ENCODE assay signal across 16 mouse cellular contexts in the genomic region with DNA sequence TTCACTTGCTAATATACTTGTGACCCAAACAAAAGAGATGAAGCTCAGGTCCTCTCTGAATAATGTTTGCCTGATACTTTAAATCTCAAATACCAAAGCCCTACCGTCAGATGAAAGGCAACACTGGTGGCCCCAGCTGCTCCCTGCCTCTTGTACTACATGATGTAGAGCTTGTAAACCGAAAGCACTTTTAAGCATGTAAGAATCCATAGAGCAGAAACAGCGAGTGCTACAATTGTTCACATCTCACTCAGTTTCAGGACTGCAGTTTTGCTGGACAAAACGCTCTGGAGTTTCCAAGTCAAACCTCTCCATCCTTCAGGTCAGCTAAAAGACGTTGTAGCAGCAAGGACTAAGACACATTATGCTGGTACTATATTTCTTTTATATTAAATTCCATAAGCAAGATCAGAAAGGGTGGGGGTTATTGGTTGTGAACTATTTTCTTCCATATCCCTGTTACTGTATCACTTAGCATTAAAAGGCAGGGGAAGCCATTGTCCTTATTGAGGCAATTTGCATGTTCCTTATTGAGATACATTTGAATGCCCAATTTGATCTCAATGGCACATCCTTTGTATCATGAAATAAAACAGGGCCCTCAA.
A peak's percentile ranks its signal among the peaks of the same experiment; 100 is the strongest.
DNase-seq lines count a peak whose midpoint lies in the region; ATAC-seq and TF ChIP-seq lines count a peak whose summit lies in the region.
"Had no signal": no experiment of that assay in that cellular context is flagged by ENCODE, and none has a peak within 500 bp of the region (broad histone marks: within the 10 kb centered on the region; RNA-seq: fewer than 3 reads in every experiment).

No protein-coding gene starts in this region.

- ATAC-seq in kidney, postnatal 0 days (replicated peaks; ENCODE audit: low FRiP score, low read depth), result no peak
- ATAC-seq in forebrain, embryonic 15.5 days (replicated peaks), result peak; percentile 49; the same call in 1 of the 2 replicates
- ATAC-seq in midbrain, embryonic 13.5 days, result peak; percentile 15; the same call in 1 of the 2 replicates

- no peaks in the 10 kb centered on the region for H3K9me3 ChIP-seq in kidney, postnatal 0 days (replicated peaks; ENCODE audit: low read length)
- H3K9me3 ChIP-seq in forebrain, embryonic 15.5 days, result no peaks in the 10 kb centered on the region
- no peaks in the 10 kb centered on the region for H3K9me3 ChIP-seq in midbrain, embryonic 13.5 days
- H3K9me3 ChIP-seq: liver, embryonic 15.5 days had no signal

- TF ChIP-seq CTCF in kidney, postnatal 0 days (IDR thresholded peaks at IDR 0.05; ENCODE audit: low read depth), result no peak

- no peaks in the 10 kb centered on the region for H3K27me3 ChIP-seq in kidney, postnatal 0 days (ENCODE audit: insufficient read depth, low read length)
- H3K27me3 ChIP-seq in forebrain, embryonic 15.5 days, result no peaks in the 10 kb centered on the region
- peaks cover 81% of the 10 kb centered on the region for H3K27me3 ChIP-seq in midbrain, embryonic 13.5 days
- H3K27me3 ChIP-seq: liver, embryonic 15.5 days; megakaryocyte, embryonic 14.5 days had no signal

- no peak overlapping the region for H3K4me2 ChIP-seq in kidney, postnatal 0 days (ENCODE audit: low read length)
- H3K4me2 ChIP-seq in forebrain, embryonic 15.5 days (replicated peaks), result peak overlapping the region; percentile 19; the same call in 1 of the 2 replicates
- H3K4me2 ChIP-seq in midbrain, embryonic 13.5 days (replicated peaks), result peak overlapping the region; percentile 45
- H3K4me2 ChIP-seq: liver, embryonic 15.5 days had no signal

- no peak overlapping the region for H3K4me3 ChIP-seq in kidney, postnatal 0 days (replicated peaks; ENCODE audit: low read depth, low read length)
- no peak overlapping the region for H3K4me3 ChIP-seq in forebrain, embryonic 15.5 days
- no peak overlapping the region for H3K4me3 ChIP-seq in midbrain, embryonic 13.5 days (replicated peaks)
- H3K4me3 ChIP-seq: erythroblast, embryonic 14.5 days; left cerebral cortex, adult 2 months; liver, embryonic 15.5 days; megakaryocyte, embryonic 14.5 days had no signal

- H3K4me1 ChIP-seq in kidney, postnatal 0 days (replicated peaks; ENCODE audit: insufficient read depth, low read length), result peaks cover 3% of the 10 kb centered on the region; the same call in 1 of the 2 replicates
- H3K4me1 ChIP-seq in forebrain, embryonic 15.5 days, result peaks cover 17% of the 10 kb centered on the region
- H3K4me1 ChIP-seq in midbrain, embryonic 13.5 days (replicated peaks), result peaks cover 18% of the 10 kb centered on the region
- H3K4me1 ChIP-seq: liver, embryonic 15.5 days; megakaryocyte, embryonic 14.5 days had no signal

- no peak overlapping the region for H3K27ac ChIP-seq in kidney, postnatal 0 days
- H3K27ac ChIP-seq in forebrain, embryonic 15.5 days (replicated peaks), result peak overlapping the region; percentile 38; the same call in 1 of the 2 replicates
- H3K27ac ChIP-seq in midbrain, embryonic 13.5 days, result no peak overlapping the region
- H3K27ac ChIP-seq: left cerebral cortex, adult 2 months; liver, embryonic 15.5 days had no signal

- DNase-seq in kidney, postnatal 0 days (ENCODE audit: low spot score), result peak; percentile 23
- DNase-seq in kidney, postnatal 36 days, result no peak
- no peak for DNase-seq in frontal cortex, postnatal 14 days (ENCODE audit: low spot score in 2 of 2)
- no peak for DNase-seq in ovary, postnatal 10 days (ENCODE audit: low spot score)
- DNase-seq in cerebellum, adult 9-10 months, result no peak
- DNase-seq: B cell, adult 2 months; cerebellum, adult 11-12 months; heart, adult 11 months; lung, postnatal 10 days; thymus, postnatal 14 days had no signal

- H3K36me3 ChIP-seq in kidney, postnatal 0 days (ENCODE audit: insufficient read depth, low read length), result no peaks in the 10 kb centered on the region
- no peaks in the 10 kb centered on the region for H3K36me3 ChIP-seq in forebrain, embryonic 15.5 days
- H3K36me3 ChIP-seq in midbrain, embryonic 13.5 days, result no peaks in the 10 kb centered on the region
- H3K36me3 ChIP-seq: liver, embryonic 15.5 days had no signal

- WGBS in kidney, postnatal 0 days, result 53% methylated on average over 5 of the region's 5 CpGs
- 11% methylated on average over 5 of the region's 5 CpGs for WGBS in forebrain, embryonic 15.5 days
- 17% methylated on average over 5 of the region's 5 CpGs for WGBS in midbrain, embryonic 13.5 days

- no peak overlapping the region for H3K9ac ChIP-seq in kidney, postnatal 0 days (ENCODE audit: low read depth, low read length)
- H3K9ac ChIP-seq in forebrain, embryonic 15.5 days (replicated peaks), result no peak overlapping the region
- no peak overlapping the region for H3K9ac ChIP-seq in midbrain, embryonic 13.5 days (replicated peaks)
- H3K9ac ChIP-seq: liver, embryonic 15.5 days had no signal
